Mouse (Mus musculus) heart, adult 2 months (tissue): ENCODE measurements around the gene Sdhd. TPM values are rescaled to one million over a fixed set of nuclear protein-coding genes. Genes with fewer than 3 reads are reported as not detected.

Experiments used
- DNase-seq, 2 experiments: peaks; one replicate each; pipeline ENCODE4 v3.0.0; 2021
- H3K27ac ChIP-seq: fragments of 200-600 bp; 2 replicates; pipeline ENCODE4 v1.8.1; 2022
- H3K27me3 ChIP-seq: fragments of 200-500 bp; 2 replicates; pipeline ENCODE4 v1.6.1; 2012; ENCODE audit warnings: mild to moderate bottlenecking, low read length, inconsistent platforms, mixed read lengths; ENCODE audit not compliant: control insufficient read depth, insufficient read depth
- H3K36me3 ChIP-seq: fragments of 200-500 bp; 2 replicates; pipeline ENCODE4 v1.6.1; 2012; ENCODE audit warnings: low read length, inconsistent platforms; ENCODE audit not compliant: control insufficient read depth, insufficient read depth
- H3K4me1 ChIP-seq: fragments of 200-500 bp; 2 replicates; pipeline ENCODE4 v1.6.1; 2011; ENCODE audit warnings: low read length; ENCODE audit not compliant: control insufficient read depth, insufficient read depth
- H3K4me3 ChIP-seq: fragments of 200-600 bp; 2 replicates; pipeline ENCODE4 v1.8.1; 2022
- H3K79me2 ChIP-seq: fragments of 200-500 bp; replicated peaks from 2 replicates; pipeline ENCODE4 v1.6.1; 2012; ENCODE audit warnings: mild to moderate bottlenecking, inconsistent platforms, low read length, moderate library complexity, mixed read lengths; ENCODE audit not compliant: control insufficient read depth, insufficient read depth
- H3K9ac ChIP-seq: fragments of 200-500 bp; 2 replicates; pipeline ENCODE4 v1.6.1; 2012; ENCODE audit warnings: low read depth, mild to moderate bottlenecking, control low read depth, inconsistent platforms, low read length, mixed read lengths
- CTCF ChIP-seq: fragments of 200-600 bp; IDR thresholded peaks from 2 replicates; pipeline ENCODE4 v1.8.1; 2022; ENCODE audit warnings: antibody characterized with exemption, mild to moderate bottlenecking, moderate library complexity
- EP300 ChIP-seq: fragments of 200-500 bp; IDR thresholded peaks from 2 replicates; pipeline ENCODE4 v1.6.1; 2011; ENCODE audit warnings: low read depth, low read length, control low read depth; ENCODE audit not compliant: insufficient read depth
- POLR2A ChIP-seq: fragments of 200-500 bp; IDR thresholded peaks from 2 replicates; pipeline ENCODE4 v1.6.1; 2011; ENCODE audit warnings: mild to moderate bottlenecking, low read depth, low read length, control low read depth; ENCODE audit not compliant: insufficient read depth
- WGBS: fragments of 180-500 bp; shearing (Covaris S2); methylation state at CpG from one replicate; pipeline ENCODE4 v1.1.7; 2018; 5-methylcytosine and 5-hydroxymethylcytosine counted together
- intact Hi-C: fragments of 180-260 bp; cut with DNase I; formaldehyde crosslinking; loops from one replicate; pipeline ENCODE4 v1.15.1; 2025
- polyA plus RNA-seq: library from polyadenylated mRNA; depleted of rRNA; stranded (reverse); fragments of >200 nt; gene quantifications from 2 replicates; pipeline ENCODE4 v1.2.3, GENCODE M21; 2012
- total RNA-seq, 2 experiments: library from RNA; stranded (reverse); gene quantifications; 2 replicates each; pipeline ENCODE4 v1.2.3; 2021

Gene Sdhd
- total and polyA plus RNA-seq, 3 experiments, result 593 to 722 (median 673) TPM

- no peak for DNase-seq
- H3K27ac ChIP-seq, result no peak overlapping the region
- WGBS, result 69% methylated on average over 4 of the region's 4 CpGs
- H3K27me3 ChIP-seq, result no peaks in the 10 kb centered on the region
- peaks cover 1% of the 10 kb centered on the region; the same call in 1 of the 2 replicates for H3K79me2 ChIP-seq
- H3K4me1 ChIP-seq, result no peaks in the 10 kb centered on the region
- H3K36me3 ChIP-seq, result peaks cover 14% of the 10 kb centered on the region
- H3K4me3 ChIP-seq, result no peak overlapping the region
- TF ChIP-seq EP300, result no peak
- TF ChIP-seq CTCF, result no peak
- TF ChIP-seq POLR2A, result no peak
- no peak overlapping the region for H3K9ac ChIP-seq
- intact Hi-C loops, result no loop called here
Measured at GRCm38 (mm10) chr9:50612115-50612514, 8.5 kb upstream of the Sdhd start.

- no peaks in the 10 kb centered on the region for H3K27me3 ChIP-seq
- no peak for TF ChIP-seq POLR2A
- no peak for TF ChIP-seq EP300
- TF ChIP-seq CTCF, result no peak
- no peak for DNase-seq
- H3K9ac ChIP-seq, result peak overlapping the region; percentile 85
- peaks cover 10% of the 10 kb centered on the region for H3K4me1 ChIP-seq
- H3K79me2 ChIP-seq, result peaks cover 2% of the 10 kb centered on the region; the same call in 1 of the 2 replicates
- intact Hi-C loops, result loop anchor here (1.0 to 5.0 kb wide), 3 partner anchors 10 to 163 kb away; partner anchors contain the start of genes Dlat and Fdxacb1
- H3K4me3 ChIP-seq, result peak overlapping the region; percentile 92
- peak overlapping the region; percentile 93 for H3K27ac ChIP-seq
- H3K36me3 ChIP-seq, result peaks cover 9% of the 10 kb centered on the region
- WGBS, result 2% methylated on average over 6 of the region's 6 CpGs
Measured at GRCm38 (mm10) chr9:50604338-50604737, 726 bp upstream of the Sdhd start.

GRCm38 (mm10) chr9:50603998-50604324 lies 349 bp upstream of the Sdhd start:
- intact Hi-C loops, result loop anchor here (1.0 to 5.0 kb wide), 3 partner anchors 10 to 163 kb away; partner anchors contain the start of genes Dlat and Fdxacb1
- Histone ChIP-seq H3K79me2 (peaks cover 2% of the 10 kb centered on the region; the same call in 1 of the 2 replicates), H3K27ac (peak overlapping the region; percentile 93), H3K9ac (peak overlapping the region; percentile 85), H3K4me1 (peaks cover 10% of the 10 kb centered on the region), H3K27me3 (no peaks in the 10 kb centered on the region), H3K36me3 (peaks cover 9% of the 10 kb centered on the region), H3K4me3 (peak overlapping the region; percentile 92)
- DNase-seq, result no peak
- WGBS, result under 1% methylated on average over 24 of the region's 24 CpGs
- TF ChIP-seq EP300 (no peak), CTCF (peak; percentile 45), POLR2A (no peak; the same call in 1 of the 2 replicates)

GRCm38 (mm10) chr9:50602055-50602845 lies 1.4 kb downstream of the Sdhd start:
- Histone ChIP-seq H3K36me3 (peaks cover 8% of the 10 kb centered on the region), H3K4me1 (peaks cover 10% of the 10 kb centered on the region), H3K79me2 (peaks cover 2% of the 10 kb centered on the region; the same call in 1 of the 2 replicates), H3K27ac (peak overlapping the region; percentile 93), H3K4me3 (peak overlapping the region; percentile 92), H3K27me3 (no peaks in the 10 kb centered on the region), H3K9ac (0 out of 2 replicates have a peak overlapping the region, but pooled peaks have one; percentile 15)
- 59% methylated on average over 7 of the region's 7 CpGs for WGBS
- intact Hi-C loops, result loop anchor here (5.0 kb wide), 1 partner anchor 165 kb away; the partner anchor contains the start of gene Fdxacb1
- TF ChIP-seq EP300, result no peak
- TF ChIP-seq CTCF, result no peak
- no peak for TF ChIP-seq POLR2A
- DNase-seq, result no peak

GRCm38 (mm10) chr9:50601536-50601935 lies 2.1 kb downstream of the Sdhd start:
- DNase-seq, result no peak
- no peak overlapping the region for H3K9ac ChIP-seq
- 52% methylated on average over 6 of the region's 6 CpGs for WGBS
- H3K27ac ChIP-seq, result peak overlapping the region; percentile 93
- H3K79me2 ChIP-seq, result peaks cover 2% of the 10 kb centered on the region; the same call in 1 of the 2 replicates
- intact Hi-C loops, result loop anchor here (5.0 kb wide), 1 partner anchor 166 kb away; the partner anchor contains the start of gene Fdxacb1
- H3K4me1 ChIP-seq, result peaks cover 10% of the 10 kb centered on the region
- H3K36me3 ChIP-seq, result peaks cover 8% of the 10 kb centered on the region
- TF ChIP-seq CTCF, result no peak
- no peak for TF ChIP-seq POLR2A
- no peak for TF ChIP-seq EP300
- H3K4me3 ChIP-seq, result peak overlapping the region; percentile 92
- H3K27me3 ChIP-seq, result no peaks in the 10 kb centered on the region

- WGBS, result 69% methylated on average over 8 of the region's 8 CpGs
- Histone ChIP-seq H3K4me3 (no peak overlapping the region), H3K27ac (no peak overlapping the region), H3K9ac (no peak overlapping the region), H3K36me3 (peaks cover 6% of the 10 kb centered on the region), H3K27me3 (no peaks in the 10 kb centered on the region), H3K4me1 (peaks cover under 1% of the 10 kb centered on the region; the same call in 1 of the 2 replicates), H3K79me2 (no peaks in the 10 kb centered on the region)
- intact Hi-C loops, result loop anchor here (10.0 kb wide), 1 partner anchor 152 kb away; no protein-coding TSS in a partner anchor
- DNase-seq, result peak in 1 of 2 experiments; percentile 26
- no peak for TF ChIP-seq POLR2A
- TF ChIP-seq CTCF, result no peak
- no peak for TF ChIP-seq EP300
Measured at GRCm38 (mm10) chr9:50596973-50597372, 6.6 kb downstream of the Sdhd start.
